Mouse (Mus musculus) layer of hippocampus, adult 11-12 months (tissue): ENCODE measurements around the gene Nrcam.
A peak's percentile ranks its signal among the peaks of the same experiment; 100 is the strongest.

ENCODE experiments used
- DNase-seq: peaks from one replicate; pipeline ENCODE4 v3.0.0; 2022; ENCODE audit warnings: low spot score

Nrcam gene

DNA sequence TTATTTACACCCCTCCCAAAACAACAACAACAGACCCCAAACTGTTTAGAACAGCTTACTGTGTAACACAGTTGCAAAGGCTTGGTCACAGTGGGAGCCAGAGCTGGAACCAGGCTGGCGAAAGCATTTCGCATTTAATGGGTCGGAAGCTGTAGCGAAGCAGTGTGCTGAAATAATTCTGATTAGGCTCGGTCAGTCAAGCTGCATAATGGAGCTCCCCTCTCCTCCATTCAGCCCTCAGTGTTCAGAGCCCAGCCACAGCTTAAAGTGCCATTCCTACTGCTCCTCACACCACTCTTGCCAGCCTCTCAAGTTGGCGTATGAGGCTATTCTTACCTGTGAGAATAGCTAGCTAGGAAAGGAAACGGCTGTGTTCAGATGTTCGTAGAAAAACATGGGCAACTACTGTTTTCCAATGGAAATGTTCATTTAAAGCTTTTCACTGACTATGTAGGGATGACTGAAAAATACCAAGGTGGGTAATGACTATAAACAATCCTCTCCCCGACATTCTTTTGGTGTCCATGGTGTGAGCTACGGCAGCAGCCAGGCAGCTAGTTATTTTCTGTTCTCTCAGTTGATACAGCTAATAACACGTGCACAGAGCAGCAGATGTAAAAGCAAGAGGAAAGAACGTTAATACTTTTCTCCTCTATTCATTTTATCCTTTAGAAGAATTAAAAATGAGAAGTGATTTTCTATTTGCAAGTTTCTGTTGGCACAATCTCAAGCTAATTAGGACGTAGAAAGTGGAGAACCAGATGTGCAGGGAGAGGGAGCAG, 108.6 kb downstream of the Nrcam start:
- DNase-seq, result no peak

- DNase-seq, result no peak
Observed at GRCm38 (mm10) chr12:44438884-44439283, 110.2 kb downstream of the Nrcam start.

- DNase-seq, result no peak
Observed at GRCm38 (mm10) chr12:44440230-44440629, 111.5 kb downstream of the Nrcam start.

DNA sequence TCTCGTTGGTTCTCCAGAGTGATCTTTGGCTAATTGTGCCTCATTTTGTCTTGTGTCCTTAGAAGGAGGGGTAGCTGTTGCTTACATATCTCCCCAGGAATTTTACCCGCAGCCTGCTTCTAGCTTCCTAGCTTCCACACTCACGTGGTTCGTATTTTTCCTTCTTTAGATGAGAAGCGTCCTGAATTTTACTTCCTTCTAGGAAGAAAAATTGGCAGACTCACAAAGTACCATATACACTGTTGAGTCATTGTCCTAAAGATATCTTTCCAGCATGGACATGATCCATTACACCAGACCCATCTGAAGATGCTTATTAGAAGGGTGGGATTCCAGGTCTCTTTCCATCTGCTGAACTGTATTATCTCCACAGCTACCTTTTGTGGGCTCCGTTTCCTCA, 122.2 kb downstream of the Nrcam start:
- no peak for DNase-seq

- DNase-seq, result no peak
Observed at GRCm38 (mm10) chr12:44451742-44452141, 123.1 kb downstream of the Nrcam start.

DNA sequence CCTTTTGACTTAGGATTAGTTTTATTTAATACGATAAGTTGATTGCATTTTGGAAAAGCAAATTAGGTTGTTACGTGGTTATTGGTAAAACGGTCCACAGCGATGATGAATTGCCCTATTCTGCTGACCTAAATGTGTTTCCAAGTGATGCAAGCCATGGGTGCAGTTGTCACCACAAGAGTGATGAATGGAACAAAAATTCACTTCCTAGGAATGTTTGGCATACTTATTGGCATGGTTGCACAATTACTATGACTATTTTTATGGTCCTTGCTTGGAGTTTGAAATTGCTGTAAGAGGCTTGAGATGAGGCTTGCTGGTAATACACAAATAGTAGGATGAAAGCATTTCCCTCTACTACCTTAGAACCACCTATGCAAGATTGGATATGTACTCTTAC, 125.1 kb downstream of the Nrcam start:
- DNase-seq, result no peak

GRCm38 (mm10) chr12:44457961-44458360, 129.3 kb downstream of the Nrcam start:
- DNase-seq, result no peak

DNA sequence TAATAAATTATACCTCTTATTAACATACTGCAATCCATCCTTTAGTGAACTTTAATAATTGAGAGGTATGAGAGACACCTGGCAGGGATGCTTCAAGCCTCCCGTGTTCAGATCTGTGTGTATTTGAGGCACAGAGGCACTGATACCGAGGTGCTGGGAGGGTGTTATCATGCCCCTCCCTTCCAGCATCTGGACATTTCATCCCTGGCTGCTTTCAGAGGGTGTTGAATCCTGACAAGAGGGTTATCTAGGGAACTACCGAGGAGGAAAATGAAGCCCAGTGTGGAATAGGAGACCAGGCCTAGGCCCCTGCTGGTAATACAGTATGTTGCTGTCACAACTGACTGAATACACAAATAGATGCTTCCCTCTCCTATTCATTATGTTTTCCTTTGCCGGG, 133.8 kb downstream of the Nrcam start:
- DNase-seq, result no peak

- no peak for DNase-seq
Observed at GRCm38 (mm10) chr12:44462976-44463375, 134.3 kb downstream of the Nrcam start.

GRCm38 (mm10) chr12:44471073-44471472, 142.4 kb downstream of the Nrcam start:
- no peak for DNase-seq

GRCm38 (mm10) chr12:44475355-44475754, 146.7 kb downstream of the Nrcam start:
- DNase-seq, result no peak

- DNase-seq, result no peak
Observed at GRCm38 (mm10) chr12:44479260-44480030, 150.8 kb downstream of the Nrcam start.

DNA sequence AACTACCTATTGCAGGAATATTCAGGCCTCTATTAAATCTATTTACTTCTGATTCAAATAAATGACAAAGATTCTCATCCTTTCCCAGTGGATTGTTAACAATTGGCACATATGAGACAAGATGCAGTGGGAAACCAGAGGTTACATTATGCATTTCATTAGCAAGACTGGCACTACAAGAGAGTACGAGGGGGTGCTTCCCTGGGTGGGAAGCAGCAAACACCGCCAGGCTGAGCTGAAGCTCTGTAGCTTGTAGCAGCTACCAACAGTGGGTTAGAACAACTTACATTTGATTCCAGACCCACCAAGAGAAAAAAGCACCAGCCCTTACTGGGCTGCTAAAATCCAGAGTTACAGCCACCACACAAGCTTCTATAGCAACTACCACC, 151.3 kb downstream of the Nrcam start:
- no peak for DNase-seq

GRCm38 (mm10) chr12:44481415-44481814, 152.7 kb downstream of the Nrcam start:
- DNase-seq, result no peak

- no peak for DNase-seq
Observed at GRCm38 (mm10) chr12:44492759-44493479, 164.2 kb downstream of the Nrcam start.

DNA sequence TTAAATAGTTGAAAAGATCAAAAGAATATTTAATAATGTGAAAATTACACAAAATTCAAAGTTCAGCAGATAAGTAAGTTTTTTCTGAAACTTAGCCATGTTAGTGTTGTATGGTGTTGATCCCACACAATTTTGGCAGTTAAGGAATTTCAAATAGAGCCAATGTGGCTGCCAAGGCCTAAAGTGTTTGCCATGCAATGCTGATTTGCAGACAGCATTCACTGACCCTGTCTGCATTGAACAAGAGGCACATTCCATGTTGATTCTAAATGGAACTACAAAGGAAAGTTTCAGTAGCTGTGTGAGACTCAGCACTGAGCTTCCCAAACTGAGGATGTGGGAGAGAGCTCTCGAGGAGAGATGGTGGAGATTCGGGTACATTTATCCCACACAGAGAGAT, 169.1 kb downstream of the Nrcam start:
- no peak for DNase-seq

GRCm38 (mm10) chr12:44498872-44499271, 170.2 kb downstream of the Nrcam start:
- peak; percentile 40 for DNase-seq

- no peak for DNase-seq
Observed at GRCm38 (mm10) chr12:44501807-44502487, 173.3 kb downstream of the Nrcam start.

- no peak for DNase-seq
Observed at GRCm38 (mm10) chr12:44503737-44504136, 175.1 kb downstream of the Nrcam start.

- no peak for DNase-seq
Observed at GRCm38 (mm10) chr12:44508635-44509034, 179.9 kb downstream of the Nrcam start.

- DNase-seq, result no peak
Observed at GRCm38 (mm10) chr12:44509406-44510104, 180.9 kb downstream of the Nrcam start.

GRCm38 (mm10) chr12:44515066-44515465, 186.4 kb downstream of the Nrcam start:
- DNase-seq, result peak; percentile 44
